In genomic region chrX:73672879-73673618, GRCm38 (mm10) we compare ENCODE assay signal across 8 mouse cellular contexts. TPM values are rescaled to one million over a fixed set of nuclear protein-coding genes. Genes with fewer than 3 reads are reported as not detected.
DNase-seq lines count a peak whose midpoint lies in the region; ATAC-seq and TF ChIP-seq lines count a peak whose summit lies in the region.

Gene Slc6a8, plus strand, starts transcription at chrX:73673150.

- H3K4me1 ChIP-seq in intestine, embryonic 15.5 days (replicated peaks): no peaks in the 10 kb centered on the region
- peaks cover 26% of the 10 kb centered on the region for H3K4me1 ChIP-seq in midbrain, embryonic 10.5 days
- H3K4me1 ChIP-seq in stomach, postnatal 0 days (replicated peaks; ENCODE audit: control insufficient read depth, insufficient read depth): no peaks in the 10 kb centered on the region

- peak within 1 kb of the TSS; percentile 77 for H3K9ac ChIP-seq in intestine, embryonic 15.5 days
- peak within 1 kb of the TSS; percentile 75 for H3K9ac ChIP-seq in stomach, postnatal 0 days (ENCODE audit: low read length)

- TF ChIP-seq EP300 in stomach, postnatal 0 days (optimal IDR thresholded peaks at IDR 0.05): no peak

- peak within 1 kb of the TSS; percentile 69 for H3K4me2 ChIP-seq in intestine, embryonic 15.5 days (replicated peaks)
- H3K4me2 ChIP-seq in stomach, postnatal 0 days (replicated peaks; ENCODE audit: low read depth): peak within 1 kb of the TSS; percentile 66

- DNase-seq in frontal cortex, postnatal 25 days (ENCODE audit: low spot score in 2 of 2): no peak
- DNase-seq in gastrocnemius, postnatal 4 days (ENCODE audit: low spot score in 2 of 2): peak; percentile 48 to 67
- peak; percentile 44 to 45 for DNase-seq in left cerebral cortex, postnatal 36 days (ENCODE audit: low spot score in 2 of 2)
- DNase-seq in midbrain, embryonic 10.5 days (ENCODE audit: low spot score): peak; percentile 72
- peak; percentile 79 for DNase-seq in stomach, postnatal 0 days (ENCODE audit: low spot score)

- no peaks in the 10 kb centered on the region for H3K36me3 ChIP-seq in intestine, embryonic 15.5 days
- H3K36me3 ChIP-seq in midbrain, embryonic 10.5 days: peaks cover 21% of the 10 kb centered on the region
- H3K36me3 ChIP-seq in stomach, postnatal 0 days (ENCODE audit: control insufficient read depth, insufficient read depth, low read length): no peaks in the 10 kb centered on the region

- 15% methylated on average over 40 of the region's 72 CpGs for WGBS in intestine, embryonic 15.5 days
- WGBS in midbrain, embryonic 10.5 days: 13% methylated on average over 58 of the region's 72 CpGs
- WGBS in stomach, postnatal 0 days: 19% methylated on average over 43 of the region's 72 CpGs

- peak within 1 kb of the TSS; percentile 61 for H3K4me3 ChIP-seq in intestine, embryonic 15.5 days (replicated peaks)
- H3K4me3 ChIP-seq in midbrain, embryonic 10.5 days: peak within 1 kb of the TSS; percentile 68
- H3K4me3 ChIP-seq in stomach, postnatal 0 days (ENCODE audit: low read depth, low read length): peak within 1 kb of the TSS; percentile 54

- intact Hi-C loops in left cerebral cortex, postnatal 36 days (cut with DNase I): no loop called here

- H3K27me3 ChIP-seq in intestine, embryonic 15.5 days (replicated peaks): no peaks in the 10 kb centered on the region; the same call in 1 of the 2 replicates
- H3K27me3 ChIP-seq in midbrain, embryonic 10.5 days (ENCODE audit: low read depth, poor library complexity, severe bottlenecking): peaks cover 31% of the 10 kb centered on the region; the same call in 1 of the 2 replicates
- H3K27me3 ChIP-seq in stomach, postnatal 0 days (ENCODE audit: control insufficient read depth, insufficient read depth, low read length): no peaks in the 10 kb centered on the region

- H3K27ac ChIP-seq in intestine, embryonic 15.5 days: peak within 1 kb of the TSS; percentile 64
- peak within 1 kb of the TSS; percentile 87 for H3K27ac ChIP-seq in midbrain, embryonic 10.5 days (replicated peaks)
- H3K27ac ChIP-seq in stomach, postnatal 0 days (replicated peaks): peak within 1 kb of the TSS; percentile 78

- TF ChIP-seq CTCF in stomach, postnatal 0 days (IDR thresholded peaks at IDR 0.05; ENCODE audit: low read depth): no peak

- ATAC-seq in frontal cortex, adult (ENCODE audit: low TSS enrichment): 0 out of 2 replicates have a peak, but pooled peaks have one; percentile 24
- ATAC-seq in common myeloid progenitor, adult 5-6 weeks (replicated peaks; ENCODE audit: low read depth, poor library complexity, severe bottlenecking): peak; percentile 48; the same call in 1 of the 2 replicates
- peak; percentile 80 for ATAC-seq in intestine, embryonic 15.5 days
- ATAC-seq in stomach, postnatal 0 days (ENCODE audit: low FRiP score, low TSS enrichment): peak; percentile 72

- H3K9me3 ChIP-seq in intestine, embryonic 15.5 days: no peaks in the 10 kb centered on the region
- H3K9me3 ChIP-seq in midbrain, embryonic 10.5 days (replicated peaks): 0 out of 2 replicates have a peak, but pooled peaks cover 6% of the 10 kb centered on the region
- no peaks in the 10 kb centered on the region for H3K9me3 ChIP-seq in stomach, postnatal 0 days (ENCODE audit: control insufficient read depth, low read length)

RNA-seq across cellular contexts. Expression of gene Slc6a8, which starts in this region (rescaled TPM):
- total RNA-seq in common myeloid progenitor, adult 5-6 weeks (2017): 0.15 and 0.50 TPM in 2 replicates
- 10 to 100 TPM; 58.9 to 66.2 TPM for total RNA-seq in gastrocnemius, postnatal 4 days (2021)
- polyA plus RNA-seq in intestine, embryonic 15.5 days (2015; fragmentation: Nextera tagmentation; extraction: Ambion mirVana): 7.1 and 9.1 TPM in 2 replicates
- 100 to 1,000 TPM in 1 of 2 experiments, 10 to 100 TPM in 1; 98.6 to 104 TPM for total RNA-seq in left cerebral cortex, postnatal 36 days (2021)
- polyA plus RNA-seq in midbrain, embryonic 10.5 days (2016; fragmentation: Nextera tagmentation; extraction: Ambion mirVana): 4.1 and 4.6 TPM in 2 replicates
- 7.5 and 9.2 TPM in 2 replicates for polyA plus RNA-seq in stomach, postnatal 0 days (2015; fragmentation: Nextera tagmentation; extraction: Ambion mirVana)

Comparison
In these comparisons a context has a peak if more than half of its experiments do, and no peak if none do; other contexts are left out.
1. RNA of gene Slc6a8 (total RNA-seq): 98.6 to 104 TPM in left cerebral cortex, postnatal 36 days and 58.9 to 66.2 TPM in gastrocnemius, postnatal 4 days; 0.15 to 0.50 TPM in common myeloid progenitor, adult 5-6 weeks; every median in the first group is over 10 times any median in the second.
2. Peak in ATAC-seq in common myeloid progenitor, adult 5-6 weeks; RNA of the gene not detected or under 1 TPM.
3. ATAC-seq: peak in every context shown above with its lines; median percentile 80 in intestine, embryonic 15.5 days; 72 in stomach, postnatal 0 days; 48 in common myeloid progenitor, adult 5-6 weeks; 24 in frontal cortex, adult.
4. DNase-seq: peak in gastrocnemius, postnatal 4 days (2 of 2), left cerebral cortex, postnatal 36 days (2 of 2), midbrain, embryonic 10.5 days (single experiment) and stomach, postnatal 0 days (single experiment); none in frontal cortex, postnatal 25 days (0 of 2).
5. Peak in every context shown above with its lines, with median percentiles within 50 percentile points of each other: H3K27ac ChIP-seq and H3K4me3 ChIP-seq.